Mouse (Mus musculus): ENCODE results near the gene Fbll1.

The Fbll1 gene

GRCm38 (mm10) chr11:35784537-35784936 is 14.1 kb downstream of the Fbll1 start:
- in situ Hi-C loops (cut with MboI; ENCODE audit: unreplicated experiment in 2 of 2), result loop anchor here in 1 of 2 experiments (5.0 kb wide), 1 partner anchor 38 kb away; no protein-coding TSS in a partner anchor

DNA sequence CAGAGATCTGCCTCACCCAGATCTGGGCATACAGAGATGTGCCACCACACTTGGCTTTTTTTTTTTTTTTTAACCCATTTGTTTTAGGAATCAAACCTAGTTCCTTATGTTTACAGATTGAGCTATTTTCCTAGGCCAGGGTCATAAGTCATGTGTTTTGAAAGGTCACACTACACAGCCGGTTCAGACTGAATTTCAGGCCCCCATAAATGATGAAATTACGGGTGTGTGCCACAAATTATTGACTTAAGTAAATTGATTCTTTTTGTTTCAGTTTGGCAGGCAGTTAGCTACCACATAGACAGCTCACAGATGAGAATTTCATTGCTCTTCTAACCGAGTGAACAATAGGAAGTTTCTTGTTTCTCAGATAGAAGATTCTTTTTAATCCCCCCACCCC is 14.7 kb downstream of the Fbll1 start:
- in situ Hi-C loops (cut with MboI; ENCODE audit: unreplicated experiment in 2 of 2), result loop anchor here in 1 of 2 experiments (5.0 kb wide), 1 partner anchor 38 kb away; no protein-coding TSS in a partner anchor

GRCm38 (mm10) chr11:35783038-35783437 is 15.6 kb downstream of the Fbll1 start:
- in situ Hi-C loops (cut with MboI; ENCODE audit: unreplicated experiment in 2 of 2), result loop anchor here in 1 of 2 experiments (5.0 kb wide), 1 partner anchor 39 kb away; no protein-coding TSS in a partner anchor

GRCm38 (mm10) chr11:35782444-35782843 is 16.2 kb downstream of the Fbll1 start:
- in situ Hi-C loops (cut with MboI; ENCODE audit: unreplicated experiment in 2 of 2), result loop anchor here in 1 of 2 experiments (5.0 kb wide), 1 partner anchor 40 kb away; no protein-coding TSS in a partner anchor

GRCm38 (mm10) chr11:35780336-35780735 is 18.3 kb downstream of the Fbll1 start:
- in situ Hi-C loops (cut with MboI; ENCODE audit: unreplicated experiment in 2 of 2), result loop anchor here in 1 of 2 experiments (5.0 kb wide), 1 partner anchor 42 kb away; no protein-coding TSS in a partner anchor

DNA sequence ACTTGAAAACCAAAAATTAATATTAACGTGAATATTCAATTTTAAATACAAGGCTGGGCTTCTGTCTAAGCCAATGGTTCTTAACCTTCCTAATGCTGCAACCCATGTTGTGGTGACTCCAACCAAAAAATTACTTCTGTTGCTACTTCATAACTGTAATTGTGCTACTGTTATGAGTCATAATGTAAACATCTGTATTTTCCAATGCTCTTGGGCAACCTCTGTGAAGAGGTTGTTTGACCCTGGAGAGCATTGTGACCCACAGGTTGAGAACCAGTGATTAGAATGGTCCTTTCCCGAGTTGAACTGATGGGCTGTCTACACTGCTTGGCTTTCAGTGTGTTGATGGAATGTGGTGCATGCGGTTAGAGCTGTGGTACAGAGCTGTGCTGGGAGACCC is 22.2 kb downstream of the Fbll1 start:
- in situ Hi-C loops (cut with MboI; ENCODE audit: unreplicated experiment in 2 of 2), result no loop called here

DNA sequence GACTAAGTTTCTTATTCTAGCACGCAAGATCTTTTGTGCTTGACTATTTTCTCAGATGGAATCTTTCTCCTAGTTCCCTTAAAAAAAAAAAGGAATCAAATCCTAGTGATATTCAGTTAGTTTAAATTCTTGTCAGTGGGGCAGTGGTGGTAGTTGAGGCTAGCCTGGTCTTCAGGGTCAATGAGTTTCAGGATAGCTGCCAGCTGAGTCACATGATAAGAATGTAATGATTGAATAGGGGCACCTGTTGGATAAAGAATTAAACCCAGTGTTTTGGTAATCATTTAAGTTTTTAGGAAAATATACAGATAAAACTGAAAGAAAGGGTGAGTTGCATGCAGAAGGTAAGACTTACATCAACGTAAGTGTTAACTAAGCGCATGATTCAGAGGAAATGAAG is 23.1 kb downstream of the Fbll1 start:
- in situ Hi-C loops (cut with MboI; ENCODE audit: unreplicated experiment in 2 of 2), result no loop called here

DNA sequence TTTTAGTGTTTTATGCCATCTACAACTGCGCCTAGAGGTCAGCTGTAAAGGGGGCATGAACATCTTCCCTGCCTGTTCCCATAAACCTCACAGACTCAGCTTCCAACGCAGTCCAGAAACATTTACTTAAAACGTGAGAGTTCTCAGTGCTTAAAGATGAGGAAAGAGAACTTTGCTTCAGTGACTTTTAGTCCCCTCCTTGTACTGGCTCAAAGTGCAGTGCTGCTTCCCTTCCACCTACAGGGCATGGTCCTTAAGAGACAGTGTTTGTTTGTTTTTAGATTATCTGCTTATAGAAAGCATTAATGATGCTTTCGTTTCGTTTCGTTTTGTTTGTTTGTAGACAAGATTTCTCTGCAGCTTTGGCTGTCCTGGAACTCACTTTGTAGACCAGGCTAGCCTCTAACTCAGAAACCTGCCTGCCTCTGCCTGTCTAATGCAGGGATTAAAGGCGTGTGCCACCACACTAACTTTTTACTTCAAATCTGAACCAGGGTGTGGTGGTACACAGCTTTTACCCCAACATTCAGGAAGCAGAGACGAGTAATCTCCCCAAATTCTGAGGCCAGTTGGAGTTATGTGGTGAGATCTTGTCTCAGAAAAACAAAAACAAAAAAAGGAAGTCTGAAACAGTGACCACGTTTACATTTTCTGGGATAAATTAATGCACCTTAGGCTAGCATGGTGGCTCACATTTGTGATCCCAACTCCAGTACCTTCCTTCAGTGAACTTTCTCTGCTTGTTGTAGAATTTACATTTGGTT is 27.8 kb downstream of the Fbll1 start:
- in situ Hi-C loops (cut with MboI; ENCODE audit: unreplicated experiment in 2 of 2), result loop anchor here in 1 of 2 experiments (25.0 kb wide), 1 partner anchor 934 kb away; the partner anchor contains the start of gene Spdl1

DNA sequence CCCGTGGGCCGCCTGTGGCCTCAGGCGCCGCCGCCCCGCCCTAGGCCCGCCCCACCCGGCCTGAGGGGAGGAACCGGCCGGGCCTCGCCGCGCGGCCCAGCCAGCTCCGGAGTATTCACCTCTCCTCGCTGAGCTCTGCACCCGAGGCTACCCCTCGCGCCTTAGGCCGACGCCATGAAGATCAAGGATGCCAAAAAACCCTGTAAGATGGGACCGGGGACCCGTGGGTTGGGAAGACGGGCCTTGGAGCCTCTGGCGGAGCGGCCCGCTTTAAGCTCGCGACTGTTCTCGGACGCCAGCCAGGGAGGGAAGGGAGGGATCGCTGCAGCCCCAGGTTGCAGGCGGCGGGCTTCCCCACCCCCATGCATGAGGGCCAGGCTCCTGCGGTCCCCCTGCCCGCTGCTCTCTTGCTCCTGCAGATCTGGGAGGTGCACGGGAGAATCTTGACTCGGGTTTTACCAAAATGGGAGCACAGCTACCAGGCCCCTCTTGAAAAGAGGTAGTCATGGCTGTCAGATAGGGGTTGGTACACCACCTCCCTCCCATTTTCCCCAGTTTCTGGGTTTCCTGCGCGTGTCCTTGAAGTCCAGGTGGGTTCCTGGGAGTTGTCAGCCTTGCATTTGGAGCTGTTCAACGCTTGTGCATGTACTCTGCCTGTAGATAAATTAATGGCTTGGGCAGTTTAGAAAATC is 28.8 kb downstream of the Fbll1 start:
- in situ Hi-C loops (cut with MboI; ENCODE audit: unreplicated experiment in 2 of 2), result loop anchor here (5.0 to 25.0 kb wide), 3 partner anchors 62 to 933 kb away; partner anchors contain the start of genes Rars (in 1 of the 2) and Spdl1 (in 1 of the 2)

GRCm38 (mm10) chr11:35769188-35769745 is 29.4 kb downstream of the Fbll1 start, which contains the start of gene Pank3:
TSS of gene Pank3 (plus strand) at chr11:35769484.
- in situ Hi-C loops (cut with MboI; ENCODE audit: unreplicated experiment in 2 of 2), result loop anchor here (5.0 to 25.0 kb wide), 3 partner anchors 63 to 932 kb away; partner anchors contain the start of genes Rars (in 1 of the 2) and Spdl1 (in 1 of the 2)

GRCm38 (mm10) chr11:35766845-35767244 is 31.8 kb downstream of the Fbll1 start:
- in situ Hi-C loops (cut with MboI; ENCODE audit: unreplicated experiment in 2 of 2), result loop anchor here (5.0 to 25.0 kb wide), 3 partner anchors 65 to 930 kb away; partner anchors contain the start of genes Rars (in 1 of the 2) and Spdl1 (in 1 of the 2)

DNA sequence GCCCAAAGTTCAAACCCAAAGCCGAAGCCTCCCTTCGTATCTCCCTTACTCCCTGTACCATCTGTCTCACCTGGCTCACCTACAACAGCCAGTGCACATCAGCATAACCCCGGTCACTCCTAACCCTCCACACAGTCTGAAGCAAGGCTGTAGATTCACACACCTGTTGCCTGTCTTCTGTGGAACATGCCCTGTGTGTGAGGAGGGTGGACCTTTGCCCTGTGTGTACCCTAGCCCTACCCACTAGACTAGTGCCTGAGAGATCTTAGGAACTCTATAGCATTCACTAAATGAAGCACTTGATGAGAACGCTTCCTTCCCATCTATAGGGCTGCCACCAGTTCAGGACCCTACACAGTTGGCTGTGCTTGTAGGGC is 38.1 kb downstream of the Fbll1 start:
- in situ Hi-C loops (cut with MboI; ENCODE audit: unreplicated experiment in 2 of 2), result loop anchor here in 1 of 2 experiments (25.0 kb wide), 1 partner anchor 923 kb away; the partner anchor contains the start of gene Spdl1

GRCm38 (mm10) chr11:35760001-35760626 is 38.6 kb downstream of the Fbll1 start:
- in situ Hi-C loops (cut with MboI; ENCODE audit: unreplicated experiment in 2 of 2), result loop anchor here in 1 of 2 experiments (25.0 kb wide), 1 partner anchor 923 kb away; the partner anchor contains the start of gene Spdl1

- in situ Hi-C loops (cut with MboI; ENCODE audit: unreplicated experiment in 2 of 2), result loop anchor here in 1 of 2 experiments (25.0 kb wide), 1 partner anchor 919 kb away; the partner anchor contains the start of gene Spdl1
Measured at GRCm38 (mm10) chr11:35756411-35757303, 42.0 kb downstream of the Fbll1 start.

DNA sequence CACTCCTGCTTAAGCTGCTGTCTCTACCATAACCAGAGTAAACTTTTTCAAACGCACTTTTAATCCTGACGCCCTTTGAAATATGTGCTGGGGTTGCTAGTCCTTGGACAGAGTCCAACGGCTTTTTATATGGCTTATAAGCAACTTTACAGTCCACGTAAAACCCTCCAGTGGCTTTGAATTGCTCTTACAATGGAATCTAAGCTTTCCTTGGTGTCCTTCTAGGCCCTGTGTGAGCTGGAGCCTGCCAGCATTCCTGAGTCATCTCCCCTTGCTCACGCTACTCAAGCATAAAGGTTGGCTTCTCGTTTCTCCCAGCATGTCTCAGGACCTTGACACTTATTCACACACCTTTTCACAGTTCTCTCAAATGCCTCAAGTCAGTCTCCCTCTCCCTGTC is 43.1 kb downstream of the Fbll1 start:
- in situ Hi-C loops (cut with MboI; ENCODE audit: unreplicated experiment in 2 of 2), result loop anchor here in 1 of 2 experiments (25.0 kb wide), 1 partner anchor 918 kb away; the partner anchor contains the start of gene Spdl1

GRCm38 (mm10) chr11:35754906-35755418 is 43.7 kb downstream of the Fbll1 start:
- in situ Hi-C loops (cut with MboI; ENCODE audit: unreplicated experiment in 2 of 2), result loop anchor here in 1 of 2 experiments (25.0 kb wide), 1 partner anchor 918 kb away; the partner anchor contains the start of gene Spdl1

DNA sequence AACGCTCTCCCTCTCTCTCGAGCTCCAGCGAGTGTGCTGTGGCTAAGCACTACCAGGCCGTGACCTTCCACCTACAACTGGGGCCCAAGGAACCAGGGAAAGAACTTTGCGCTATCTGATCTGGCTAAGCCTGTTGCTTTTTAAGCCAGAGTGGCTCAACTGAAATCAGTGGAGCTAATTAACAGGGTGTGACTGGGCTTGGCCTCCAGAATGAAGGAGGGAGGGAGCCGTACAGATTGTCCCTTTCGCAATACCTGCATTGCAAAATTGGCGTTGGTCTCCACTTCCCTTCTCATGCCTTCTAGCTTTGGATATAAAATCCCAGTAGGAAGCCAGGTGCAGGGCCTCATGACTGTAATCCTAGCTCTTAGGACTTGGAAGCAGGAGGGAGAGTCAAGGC is 48.1 kb downstream of the Fbll1 start:
- in situ Hi-C loops (cut with MboI; ENCODE audit: unreplicated experiment in 2 of 2), result loop anchor here in 1 of 2 experiments (25.0 kb wide), 1 partner anchor 913 kb away; the partner anchor contains the start of gene Spdl1
